Mouse (Mus musculus): Measurements from ENCODE around the gene Mettl21a.
"Not testable (repeated sequence)": the region's sequence is repeated elsewhere in the genome, so short reads cannot be mapped to it uniquely, and the experiment has no call there.

Mettl21a gene

GRCm38 (mm10) chr1:64616881-64617714 lies at the start of gene Mettl21a:
Mettl21a (minus strand) TSS chr1:64617242.
- DNase-seq: peak; percentile 72 to 73

GRCm38 (mm10) chr1:64658876-64659275 lies 41.8 kb upstream of the Mettl21a start:
- DNase-seq: no peak

- DNase-seq: no peak
Observed at GRCm38 (mm10) chr1:64656423-64657129, 39.5 kb upstream of the Mettl21a start.

- no peak for DNase-seq
Observed at GRCm38 (mm10) chr1:64655415-64655814, 38.4 kb upstream of the Mettl21a start.

GRCm38 (mm10) chr1:64653701-64654100 lies 36.7 kb upstream of the Mettl21a start:
- no peak for DNase-seq

GRCm38 (mm10) chr1:64649362-64650124 lies 32.5 kb upstream of the Mettl21a start:
- DNase-seq: no peak

- no peak for DNase-seq
Observed at GRCm38 (mm10) chr1:64644513-64644912, 27.5 kb upstream of the Mettl21a start.

GRCm38 (mm10) chr1:64642541-64642940 lies 25.5 kb upstream of the Mettl21a start:
- DNase-seq: not testable (repeated sequence)

- DNase-seq: no peak
Observed at GRCm38 (mm10) chr1:64641069-64641468, 24.0 kb upstream of the Mettl21a start.

GRCm38 (mm10) chr1:64639279-64639678 lies 22.2 kb upstream of the Mettl21a start:
- no peak for DNase-seq

GRCm38 (mm10) chr1:64635624-64636023 lies 18.6 kb upstream of the Mettl21a start:
- DNase-seq: no peak

- no peak for DNase-seq
Observed at GRCm38 (mm10) chr1:64633237-64633636, 16.2 kb upstream of the Mettl21a start.

GRCm38 (mm10) chr1:64631526-64631925 lies 14.5 kb upstream of the Mettl21a start:
- no peak for DNase-seq

- no peak for DNase-seq
Observed at GRCm38 (mm10) chr1:64625214-64625613, 8.2 kb upstream of the Mettl21a start.

- DNase-seq: no peak
Observed at GRCm38 (mm10) chr1:64623558-64624435, 6.8 kb upstream of the Mettl21a start.

- DNase-seq: no peak
Observed at GRCm38 (mm10) chr1:64621116-64621515, 4.1 kb upstream of the Mettl21a start.

GRCm38 (mm10) chr1:64618226-64618625 lies 1.2 kb upstream of the Mettl21a start:
- no peak for DNase-seq

- DNase-seq: peak; percentile 59 to 82
Observed at GRCm38 (mm10) chr1:64617715-64617984, 608 bp upstream of the Mettl21a start.

GRCm38 (mm10) chr1:64616531-64616880 lies 536 bp downstream of the Mettl21a start:
- no peak for DNase-seq

- DNase-seq: no peak
Observed at GRCm38 (mm10) chr1:64616076-64616475, 966 bp downstream of the Mettl21a start.

- no peak for DNase-seq
Observed at GRCm38 (mm10) chr1:64615531-64615991, 1.5 kb downstream of the Mettl21a start.

- no peak for DNase-seq
Observed at GRCm38 (mm10) chr1:64614801-64615345, 2.2 kb downstream of the Mettl21a start.

Measured in spleen, adult 18-20 months (tissue).